Mouse (Mus musculus) heart, postnatal 10 days (tissue): ENCODE measurements around the gene Endou. TPM values are rescaled to one million over a fixed set of nuclear protein-coding genes. Genes with fewer than 3 reads are reported as not detected.

ENCODE experiments used
- DNase-seq, 2 experiments: peaks; one replicate each; pipeline ENCODE4 v3.0.0; 2021
- intact Hi-C: fragments of 180-260 bp; cut with DNase I; formaldehyde crosslinking; loops from one replicate; pipeline ENCODE4 v1.15.1; 2025
- total RNA-seq, 2 experiments: library from RNA; stranded (reverse); gene quantifications; 2 replicates each; pipeline ENCODE4 v1.2.3; 2021

The Endou gene
- total RNA-seq, 2 experiments from 2014 or later, result 3.8 to 4.0 TPM

GRCm38 (mm10) chr15:97663750-97664406, 67.3 kb downstream of the Endou start:
- intact Hi-C loops, result loop anchor here (1.0 to 5.0 kb wide), 3 partner anchors 82 to 469 kb away; no protein-coding TSS in a partner anchor
- peak; percentile 74 to 78 for DNase-seq

Other genes with a start within 250 kb of the Endou start
- gene Rpap3, start 25.5 kb downstream of the Endou start, total RNA-seq, result 10 to 100 TPM; 14.1 to 15.2 TPM
- gene Rapgef3, start 36.6 kb upstream of the Endou start, total RNA-seq, result 10 to 100 TPM; 29.2 to 30.7 TPM
- 10 to 100 TPM; 62.0 to 71.0 TPM for gene Slc48a1, start 47.2 kb upstream of the Endou start, total RNA-seq
- gene Hdac7, start 113.2 kb upstream of the Endou start, total RNA-seq, result 10 to 100 TPM; 57.9 to 59.4 TPM
- 1 to 10 TPM; 1.6 to 2.3 TPM for gene Vdr, start 179.3 kb upstream of the Endou start, total RNA-seq
- gene Tmem106c, start 232.9 kb upstream of the Endou start, total RNA-seq, result 10 to 100 TPM; 16.6 to 20.9 TPM